Mouse (Mus musculus): ENCODE measurements around the gene Dbp. TPM values are rescaled to one million over a fixed set of nuclear protein-coding genes. Genes with fewer than 3 reads are reported as not detected.

Dbp gene
- total and polyA plus RNA-seq, 3 experiments, result 22.5 to 24.4 TPM; not detected in 1

GRCm38 (mm10) chr7:45706721-45707241, 1.9 kb downstream of the Dbp start (continued):
- TF ChIP-seq CHD2 (IDR thresholded peaks at IDR 0.05; ENCODE audit: low read length), result no peak
- TF ChIP-seq SMC3 (IDR thresholded peaks at IDR 0.05; ENCODE audit: low read depth, low read length), result no peak
- no peak for TF ChIP-seq ZC3H11A (IDR thresholded peaks at IDR 0.05; ENCODE audit: low read depth, low read length)

- Histone ChIP-seq H3K9me3 (replicated peaks; ENCODE audit: insufficient read depth, low read length) (no peaks in the 10 kb centered on the region), H3K36me3 (ENCODE audit: control insufficient read depth in 1 of 2, insufficient read depth in 2 of 2, low read length in 2 of 2) (peaks cover 0 to 5% of the 10 kb centered on the region in 2 experiments; a peak in 2 of 4 replicates), H3K27me3 (ENCODE audit: control insufficient read depth in 1 of 2, insufficient read depth in 2 of 2, low read length in 2 of 2) (no peaks in the 10 kb centered on the region), H3K9ac (ENCODE audit: control insufficient read depth, low read depth, low read length, poor library complexity, severe bottlenecking) (peak overlapping the region; percentile 85), H3K4me1 (ENCODE audit: control insufficient read depth in 1 of 2, insufficient read depth in 2 of 2, low read length in 2 of 2) (peaks cover 0 to 12% of the 10 kb centered on the region in 2 experiments; a peak in 1 of 4 replicates), H3K79me2 (ENCODE audit: control insufficient read depth, insufficient read depth, low read length, poor library complexity) (peaks cover 7% of the 10 kb centered on the region), H3K4me3 (ENCODE audit: control insufficient read depth in 1 of 2, insufficient read depth in 1 of 2, low read depth in 2 of 2, low read length in 2 of 2) (peak overlapping the region; percentile 51 to 61), H3K27ac (ENCODE audit: control insufficient read depth, low read depth, low read length) (peak overlapping the region; percentile 98)
- DNase-seq (ENCODE audit: low read depth, low spot score), result peak; percentile 98
- peak; percentile 92; the same call in 1 of the 2 replicates for TF ChIP-seq CHD1 (IDR thresholded peaks at IDR 0.05; ENCODE audit: low read depth, low read length)
- TF ChIP-seq UBTF (IDR thresholded peaks at IDR 0.05; ENCODE audit: borderline replicate concordance, insufficient read depth, low read depth, low read length), result no peak
- peak; percentile 94 for TF ChIP-seq MAX (IDR thresholded peaks at IDR 0.05; ENCODE audit: low read length)
- TF ChIP-seq GATA1 (IDR thresholded peaks at IDR 0.05; ENCODE audit: low read depth, low read length), result no peak
- peak; percentile 62; the same call in 1 of the 2 replicates for TF ChIP-seq SIN3A (IDR thresholded peaks at IDR 0.05; ENCODE audit: low read length)
- TF ChIP-seq POLR2AphosphoS5 (IDR thresholded peaks at IDR 0.05; ENCODE audit: borderline replicate concordance, low read depth, low read length), result no peak
- peak; percentile 49; the same call in 1 of the 2 replicates for TF ChIP-seq TCF12 (IDR thresholded peaks at IDR 0.05; ENCODE audit: low read depth, low read length)
- peak; percentile 64 for TF ChIP-seq NELFE (IDR thresholded peaks at IDR 0.05; ENCODE audit: low read depth, low read length)
- no peak for TF ChIP-seq MYB (IDR thresholded peaks at IDR 0.05; ENCODE audit: low read depth, low read length)
- TF ChIP-seq MXI1 (IDR thresholded peaks at IDR 0.05; ENCODE audit: low read depth, low read length), result peak; percentile 95
- TF ChIP-seq ZMIZ1 (IDR thresholded peaks at IDR 0.05; ENCODE audit: low read depth, low read length), result peak; percentile 22; the same call in 1 of the 2 replicates
- no peak for TF ChIP-seq CHD2 (IDR thresholded peaks at IDR 0.05; ENCODE audit: low read length)
- peak; percentile 96 for TF ChIP-seq USF1 (IDR thresholded peaks at IDR 0.05; ENCODE audit: low read depth, low read length)
- no peak for TF ChIP-seq ZNF384 (IDR thresholded peaks at IDR 0.05; ENCODE audit: low read depth, low read length)
- peak; percentile 80 for TF ChIP-seq HCFC1 (IDR thresholded peaks at IDR 0.05; ENCODE audit: low read depth, low read length)
- no peak for TF ChIP-seq RAD21 (IDR thresholded peaks at IDR 0.05; ENCODE audit: low read depth, low read length)
- no peak; the same call in 1 of the 2 replicates for TF ChIP-seq MAZ (IDR thresholded peaks at IDR 0.05; ENCODE audit: low read depth, low read length)
- peak; percentile 68 for TF ChIP-seq ETS1 (IDR thresholded peaks at IDR 0.05; ENCODE audit: low read depth, low read length)
- TF ChIP-seq GABPA (IDR thresholded peaks at IDR 0.05; ENCODE audit: low read depth, low read length), result no peak
- TF ChIP-seq CTCF (IDR thresholded peaks at IDR 0.05 in 2 of 3, conservative IDR thresholded peaks at IDR 0.05 in 1 of 3; ENCODE audit: control insufficient read depth in 1 of 3, insufficient read depth in 1 of 3, low read depth in 2 of 3, low read length in 3 of 3, poor library complexity in 1 of 3, severe bottlenecking in 1 of 3), result no peak
- no peak for TF ChIP-seq SMC3 (IDR thresholded peaks at IDR 0.05; ENCODE audit: low read depth, low read length)
- TF ChIP-seq MEF2A (IDR thresholded peaks at IDR 0.05; ENCODE audit: extremely low read depth, insufficient replicate concordance, low read depth, low read length, poor library complexity, severe bottlenecking), result no peak
- no peak for TF ChIP-seq TAL1 (IDR thresholded peaks at IDR 0.05; ENCODE audit: low read length)
- peak; percentile 97 for TF ChIP-seq BHLHE40 (IDR thresholded peaks at IDR 0.05; ENCODE audit: borderline replicate concordance, low read depth, low read length)
- TF ChIP-seq E2F4 (IDR thresholded peaks at IDR 0.05; ENCODE audit: borderline replicate concordance, low read depth, low read length), result no peak
- TF ChIP-seq EP300 (IDR thresholded peaks at IDR 0.05; ENCODE audit: low read depth in 1 of 2, low read length in 2 of 2), result no peak; a peak in 1 of 4 replicates
- no peak for TF ChIP-seq ZC3H11A (IDR thresholded peaks at IDR 0.05; ENCODE audit: low read depth, low read length)
- peak in 1 of 2 experiments; percentile 81; a peak in 2 of 4 replicates for TF ChIP-seq USF2 (IDR thresholded peaks at IDR 0.05; ENCODE audit: borderline replicate concordance in 1 of 2, insufficient read depth in 1 of 2, low read depth in 1 of 2, low read length in 2 of 2)
- TF ChIP-seq KAT2A (conservative IDR thresholded peaks at IDR 0.05; ENCODE audit: low read depth, low read length), result no peak; the same call in 1 of the 2 replicates
- peak; percentile 89 for TF ChIP-seq POLR2AphosphoS2 (IDR thresholded peaks at IDR 0.05; ENCODE audit: low read length)
- TF ChIP-seq MYC (IDR thresholded peaks at IDR 0.05; ENCODE audit: low read depth, low read length), result peak; percentile 96
- TF ChIP-seq TBP (IDR thresholded peaks at IDR 0.05; ENCODE audit: low read depth, low read length), result peak; percentile 76
- TF ChIP-seq POLR2A (IDR thresholded peaks at IDR 0.05; ENCODE audit: control insufficient read depth in 1 of 2, insufficient read depth in 1 of 2, low read depth in 1 of 2, low read length in 2 of 2, poor library complexity in 1 of 2), result peak; percentile 45 to 88; a peak in 3 of 4 replicates
These were observed 2.6 kb downstream of the Dbp start for GRCm38 (mm10) chr7:45707375-45707967.
